Mouse (Mus musculus) kidney, postnatal 36 days (tissue): Measurements from ENCODE around the gene 2210011C24Rik.

Experiments used
- DNase-seq, 2 experiments: peaks; one replicate each; pipeline ENCODE4 v3.0.0; 2021 to 2022; ENCODE audit warnings: mixed read lengths in 2 of 2

Gene 2210011C24Rik

DNA sequence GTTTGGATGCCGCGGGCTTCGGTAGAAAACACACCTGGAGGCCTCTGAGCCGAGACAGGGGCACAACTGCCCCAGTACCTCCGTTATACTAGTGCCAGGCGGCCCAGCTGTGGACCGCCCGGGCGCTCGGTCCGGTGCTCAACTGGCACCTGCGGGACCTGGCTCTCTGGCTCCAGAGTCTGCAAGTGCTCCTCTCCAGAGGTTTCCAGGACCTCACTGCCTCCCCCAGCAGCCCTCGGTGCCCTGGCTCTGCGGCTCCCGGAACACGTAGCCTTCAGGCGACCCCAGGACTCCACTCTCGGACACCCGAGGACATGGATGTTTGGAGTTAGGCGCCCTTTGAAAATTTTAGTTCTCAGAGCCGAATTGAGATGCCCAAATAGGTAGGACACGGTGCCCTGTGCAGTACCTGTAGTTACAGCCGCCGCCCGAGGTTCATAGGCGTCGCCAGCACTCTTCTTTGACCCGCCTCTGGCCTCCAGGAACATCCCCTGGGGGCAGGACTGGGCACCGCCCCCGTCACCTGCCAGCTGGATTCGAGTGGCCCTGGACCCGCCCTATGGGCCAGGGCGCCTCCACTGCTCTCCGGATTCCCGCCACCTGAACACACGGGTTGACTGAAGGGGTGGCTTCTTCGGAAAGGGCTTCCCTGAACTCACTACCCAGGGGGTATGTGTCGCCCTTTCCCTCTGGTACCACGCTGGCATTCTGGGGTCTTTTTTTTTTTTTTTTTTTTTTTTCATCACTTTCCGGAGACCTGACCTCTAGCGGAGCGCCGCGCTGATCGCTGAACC lies at the start of gene 2210011C24Rik:
Gene 2210011C24Rik (minus strand): TSS at position 467 of the 794 bp plus-strand sequence.
- DNase-seq, result peak; percentile 86 to 89

DNA sequence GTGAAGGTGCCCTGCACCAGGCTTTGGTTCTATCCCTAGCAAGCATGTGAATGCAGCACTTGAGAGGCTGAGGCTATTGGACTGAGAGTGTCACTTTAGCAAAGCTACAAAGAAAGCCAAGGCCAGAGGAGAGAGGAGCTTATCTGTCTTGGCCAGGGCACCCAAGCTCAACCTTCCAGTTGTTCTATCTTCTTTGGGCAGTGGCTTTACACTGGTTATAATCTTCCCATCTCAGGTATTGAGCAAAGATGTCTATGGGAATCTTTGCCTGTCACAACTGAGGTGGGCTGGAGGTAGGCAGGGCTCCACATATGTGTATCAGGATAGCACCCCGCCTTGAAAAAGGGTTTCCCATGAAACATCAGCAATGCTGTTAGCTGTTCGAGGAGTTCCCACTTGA lies 48.3 kb upstream of the 2210011C24Rik start:
- DNase-seq, result no peak

DNA sequence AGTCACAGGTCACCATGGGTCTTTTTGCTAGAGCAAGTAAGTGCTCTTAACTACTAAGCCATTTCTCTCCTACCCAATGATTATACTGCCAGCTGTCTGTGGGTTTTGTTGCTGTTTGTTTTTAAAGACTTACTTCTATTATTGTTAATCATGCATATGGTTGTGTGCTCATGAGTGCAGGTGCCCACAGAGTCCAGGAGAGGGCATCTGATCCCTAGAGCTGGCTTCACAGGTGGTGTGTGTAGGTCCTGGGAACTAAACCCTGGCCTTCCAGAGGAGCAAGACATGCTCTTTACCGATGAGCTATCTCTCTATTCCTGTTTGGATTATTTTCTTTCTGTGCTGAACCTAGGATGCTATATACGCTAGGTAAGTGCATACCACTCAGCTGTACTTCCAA lies 47.3 kb upstream of the 2210011C24Rik start:
- no peak for DNase-seq

DNA sequence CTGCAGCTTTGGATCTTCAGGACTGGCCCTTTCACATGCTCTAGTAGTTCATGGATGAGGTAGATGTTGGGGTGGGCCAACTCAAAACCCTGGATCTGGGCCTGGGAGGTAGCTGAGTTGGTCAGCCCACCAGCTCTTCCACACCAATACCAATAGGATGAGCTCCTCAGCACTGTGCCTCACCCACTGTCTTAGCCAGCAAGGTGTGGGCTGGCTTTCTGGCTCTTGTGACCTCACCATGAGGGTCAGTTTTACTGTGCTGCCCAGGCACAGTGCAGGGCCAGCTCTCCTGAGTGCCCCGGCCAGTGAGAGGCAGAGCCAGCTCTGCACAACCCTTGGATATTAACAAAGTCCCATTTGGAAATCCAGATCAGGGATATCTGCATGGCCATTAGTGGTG lies 45.9 kb upstream of the 2210011C24Rik start:
- DNase-seq, result no peak

DNA sequence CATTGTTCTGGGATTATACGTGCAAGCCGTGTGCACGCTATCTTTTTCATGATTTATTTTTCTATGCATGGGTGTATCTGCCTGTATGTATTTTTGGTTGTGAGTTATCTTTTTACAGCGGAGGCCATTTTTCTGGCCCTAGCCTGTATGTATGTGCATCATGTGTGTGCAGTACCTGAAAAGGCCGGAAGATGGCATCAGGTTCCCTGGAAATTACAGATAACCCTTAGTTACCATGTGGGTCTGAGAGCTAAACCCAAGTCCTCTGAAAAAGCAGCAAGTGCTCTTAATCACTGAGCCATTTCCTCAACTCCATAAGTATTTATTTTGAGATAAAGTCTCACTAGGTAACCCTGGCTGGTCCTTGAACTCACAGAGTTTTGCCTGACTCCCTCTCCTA lies 41.3 kb upstream of the 2210011C24Rik start:
- no peak for DNase-seq

DNA sequence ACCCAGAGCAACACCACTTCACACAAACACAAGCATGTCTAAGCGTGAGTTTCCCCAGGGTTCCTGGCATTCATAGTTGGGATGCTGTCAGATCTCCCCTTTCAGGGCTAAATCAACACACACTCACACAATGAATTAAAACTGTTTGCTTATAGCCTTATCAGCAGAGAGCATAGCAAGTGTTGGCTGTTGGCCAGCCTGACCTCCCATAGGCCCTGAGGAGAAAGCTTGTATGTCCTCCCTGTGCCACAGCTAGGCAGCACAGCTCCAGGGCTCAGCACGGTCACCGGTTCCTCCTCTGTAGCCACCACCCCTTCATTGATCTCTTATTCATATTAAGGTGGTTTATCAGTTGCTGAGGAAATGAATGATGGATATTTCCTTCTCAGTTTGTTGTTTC lies 40.8 kb upstream of the 2210011C24Rik start:
- DNase-seq, result no peak

DNA sequence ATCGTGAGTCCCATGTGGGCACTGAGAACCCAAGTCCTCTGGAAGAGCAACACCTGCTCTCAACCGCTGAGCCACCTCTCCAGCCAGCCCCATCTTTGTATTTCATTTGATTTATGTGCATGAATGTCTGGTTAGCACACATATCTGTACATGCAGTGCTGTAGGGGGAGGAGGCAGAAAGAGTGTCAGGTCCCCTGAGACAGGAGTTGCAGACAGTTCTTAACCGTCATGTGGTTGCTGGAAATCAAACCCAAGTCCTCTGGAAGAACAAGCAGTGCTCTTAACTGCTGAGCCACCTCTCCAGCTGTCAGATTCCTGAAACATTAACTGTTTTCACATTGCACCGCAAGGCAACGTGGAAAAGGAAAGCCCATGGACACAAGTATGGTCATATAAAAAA lies 36.2 kb upstream of the 2210011C24Rik start:
- no peak for DNase-seq

DNA sequence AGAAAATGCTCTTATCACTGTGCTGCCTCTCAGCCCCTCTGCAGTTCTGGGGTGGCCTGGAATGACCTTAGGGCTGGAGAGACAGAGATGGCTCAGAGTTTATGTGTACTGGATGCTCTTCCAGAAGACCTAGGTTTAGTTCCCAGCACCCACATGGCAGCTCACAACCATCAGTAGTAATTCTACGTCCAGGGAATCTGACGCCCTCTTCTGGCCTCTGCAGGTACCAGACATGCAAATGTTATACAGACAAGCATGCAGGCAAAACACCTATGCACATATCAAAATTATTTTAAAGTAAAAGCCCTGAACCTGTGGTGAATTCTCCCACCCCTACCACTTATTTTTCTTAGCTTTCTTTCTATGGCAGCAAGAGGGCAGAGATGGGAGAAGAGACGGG lies 34.5 kb upstream of the 2210011C24Rik start:
- DNase-seq, result no peak

DNA sequence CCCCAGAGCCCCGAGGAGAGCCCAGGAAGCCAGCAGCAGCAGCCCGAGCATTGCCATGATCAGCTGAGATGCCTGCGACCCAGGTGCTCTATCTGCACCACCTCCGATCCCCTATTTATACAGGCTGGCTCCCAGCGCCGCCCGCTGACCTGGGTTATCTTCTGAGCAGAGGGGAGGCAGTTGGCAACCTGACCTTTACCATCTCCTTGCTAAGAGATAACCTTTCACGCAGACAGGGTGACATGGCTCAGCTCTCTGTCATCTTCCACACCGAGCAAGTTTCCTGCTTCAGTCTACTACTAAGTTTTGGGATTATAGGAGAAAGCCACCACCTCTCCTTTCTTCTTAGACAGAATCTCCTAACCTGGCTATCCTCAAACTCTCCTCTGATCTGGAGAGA lies 32.9 kb upstream of the 2210011C24Rik start, which contains the start of gene Rln3:
Gene Rln3 (minus strand): TSS at position 101 of the 400 bp plus-strand sequence.
- DNase-seq, result no peak

DNA sequence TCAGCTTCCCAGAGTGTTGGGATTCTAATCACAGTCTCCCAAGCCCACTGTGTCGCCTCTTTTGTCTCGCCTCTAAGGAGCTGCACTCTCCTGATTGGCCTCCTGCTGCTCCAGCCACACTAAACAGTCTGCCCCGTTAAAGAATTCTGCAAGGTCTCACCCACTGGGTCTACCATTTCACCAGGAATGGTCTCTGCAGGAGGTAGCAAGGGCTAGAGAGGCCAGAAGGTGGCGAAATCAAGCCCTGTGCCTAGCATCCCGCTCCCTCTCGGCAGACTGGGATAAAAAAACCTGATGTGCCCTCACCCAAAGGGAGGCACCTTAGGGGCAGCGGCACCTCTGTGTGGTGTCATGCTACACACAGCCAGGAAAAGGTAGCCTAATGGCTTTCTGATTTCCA lies 32.1 kb upstream of the 2210011C24Rik start:
- no peak for DNase-seq

DNA sequence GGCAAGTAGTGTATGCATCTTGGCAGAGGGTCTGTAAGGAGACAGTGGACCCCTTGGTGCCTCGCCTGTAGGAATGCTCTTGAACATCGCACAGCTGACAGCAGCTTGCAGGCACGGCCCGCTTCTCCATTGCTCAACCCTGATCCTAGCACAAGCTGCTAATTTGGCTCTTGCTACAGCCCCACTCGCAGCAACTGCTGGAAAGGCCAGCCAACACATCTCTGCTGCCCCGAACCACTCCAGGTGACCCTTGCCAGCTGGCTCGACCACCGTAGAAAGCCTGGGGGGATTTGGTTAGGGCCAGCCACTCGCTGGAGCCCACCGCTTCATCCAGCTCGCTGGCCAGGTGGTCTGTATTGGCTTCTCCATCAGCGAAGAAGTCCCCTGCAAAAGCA lies 31.0 kb upstream of the 2210011C24Rik start:
- no peak for DNase-seq

DNA sequence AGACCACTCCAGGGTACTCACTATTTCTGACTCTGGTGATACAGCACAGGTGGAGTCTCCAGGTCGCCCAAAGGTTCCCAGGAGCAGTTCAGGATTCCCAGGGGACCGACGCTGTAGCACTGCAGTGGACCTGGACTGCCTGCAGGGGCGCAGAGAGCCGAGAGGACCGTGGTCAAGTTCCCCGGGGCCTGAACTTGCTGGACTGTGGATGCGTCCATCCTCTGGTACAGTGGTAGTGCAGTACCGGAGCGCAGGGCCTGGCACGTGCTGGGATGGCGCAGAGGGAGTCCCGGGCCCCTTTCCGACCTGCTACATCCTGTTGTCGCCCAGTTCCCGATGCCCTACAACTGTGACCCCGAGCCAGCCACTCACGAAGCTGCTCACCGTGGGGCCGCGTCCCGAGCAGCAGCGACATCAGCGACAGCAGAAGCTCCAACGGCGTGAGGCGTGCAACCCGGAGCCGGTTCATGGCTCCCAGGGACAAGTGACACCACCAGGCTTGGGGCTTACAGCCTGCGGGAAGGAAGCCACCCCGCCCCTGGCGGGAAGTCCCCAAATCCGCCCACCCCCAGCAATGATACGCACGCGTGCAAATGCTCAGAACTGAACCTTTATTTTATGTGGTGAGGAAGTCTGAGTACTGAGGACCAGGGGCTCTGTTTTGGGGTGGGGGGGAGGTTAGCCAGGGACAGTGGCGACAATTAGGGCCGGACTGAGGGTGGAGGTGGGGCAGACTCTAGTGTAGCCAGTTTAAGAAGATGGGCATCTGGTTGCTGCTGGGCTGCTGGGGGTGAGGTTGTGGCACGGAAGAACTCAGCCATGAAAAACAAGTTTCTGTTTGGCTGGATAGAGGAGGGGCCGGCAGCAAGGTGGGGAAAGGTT lies 30.3 kb upstream of the 2210011C24Rik start, which contains the start of gene Il27ra:
Gene Il27ra (minus strand): TSS at position 524 of the 882 bp plus-strand sequence.
- DNase-seq, result peak; percentile 80 to 88

DNA sequence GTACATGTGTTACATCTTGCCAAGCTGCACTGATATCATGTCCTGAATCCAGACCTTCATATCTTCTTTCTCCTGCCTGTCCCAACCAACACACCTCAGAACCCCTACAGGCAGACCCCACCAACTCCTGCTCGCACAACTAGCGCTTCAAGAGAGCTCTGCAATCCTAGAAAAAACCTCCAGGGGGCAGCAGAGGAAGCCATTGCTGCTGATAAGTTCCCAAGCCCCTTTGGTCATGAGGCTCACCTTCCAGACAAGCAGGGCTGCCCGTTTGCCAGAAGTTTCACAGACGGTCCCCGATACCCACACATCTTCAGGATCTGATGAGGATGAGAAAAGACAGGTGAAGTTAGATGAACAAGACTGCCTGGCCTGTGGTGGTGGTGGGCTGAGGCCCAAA lies 27.1 kb upstream of the 2210011C24Rik start:
- DNase-seq, result peak; percentile 73 to 87

DNA sequence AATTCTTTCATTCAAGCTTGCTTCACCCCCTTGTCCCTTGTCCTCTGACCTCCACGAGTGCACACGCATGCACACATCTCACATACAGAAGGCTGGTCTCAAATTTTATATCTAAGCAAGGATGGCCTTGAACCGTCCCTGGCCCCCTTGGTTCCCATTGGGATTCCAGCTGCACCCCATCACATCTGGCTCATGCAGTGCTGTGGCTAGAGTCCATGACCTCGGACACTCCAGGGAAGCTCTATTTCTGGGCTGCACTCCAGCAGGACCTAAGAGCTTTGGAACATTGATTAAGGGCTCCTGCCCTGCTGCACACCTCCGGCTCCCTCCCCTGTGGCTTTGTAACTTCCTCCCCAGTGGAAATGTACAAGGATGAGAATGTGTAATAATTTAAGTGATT lies 26.0 kb upstream of the 2210011C24Rik start:
- DNase-seq, result peak; percentile 43 to 54

DNA sequence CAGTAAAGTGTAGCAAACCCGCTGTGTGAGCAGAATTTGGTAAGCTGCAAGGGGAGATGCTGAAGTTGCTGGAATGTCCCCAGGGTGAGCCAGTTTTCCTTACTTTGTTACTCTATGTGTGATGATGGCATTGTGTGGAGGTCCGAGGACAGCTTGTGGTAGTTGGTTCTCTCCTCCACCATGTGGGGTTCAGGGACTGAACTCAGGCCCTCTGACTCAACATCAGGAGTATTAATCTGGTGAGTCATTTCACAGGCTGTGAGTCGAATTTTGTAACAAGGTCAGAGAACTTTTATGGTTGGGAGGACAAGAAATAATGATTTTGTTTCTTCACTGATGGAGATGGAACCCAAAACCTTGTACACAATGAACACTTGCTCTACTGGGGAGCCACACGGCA lies 20.8 kb upstream of the 2210011C24Rik start:
- DNase-seq, result no peak

DNA sequence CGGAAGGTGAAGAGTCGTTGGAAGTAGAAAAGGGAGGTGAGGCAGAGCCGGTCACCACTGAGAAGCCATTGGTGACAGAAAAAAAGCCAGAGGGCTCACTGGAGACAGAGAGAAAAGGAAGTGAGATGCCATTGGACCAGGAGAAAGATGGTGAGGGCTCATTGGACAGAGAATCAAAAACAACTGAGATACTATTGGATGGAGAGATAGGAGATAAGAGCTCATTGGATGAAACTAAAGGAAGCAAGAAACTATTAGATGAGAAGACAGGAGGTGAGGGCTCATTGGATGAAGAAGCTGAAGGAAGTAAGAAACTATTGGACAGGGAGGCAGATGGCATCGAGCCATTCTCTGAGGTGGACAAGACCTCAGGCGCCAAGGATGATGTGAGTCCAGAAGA lies 17.3 kb upstream of the 2210011C24Rik start:
- DNase-seq, result no peak

DNA sequence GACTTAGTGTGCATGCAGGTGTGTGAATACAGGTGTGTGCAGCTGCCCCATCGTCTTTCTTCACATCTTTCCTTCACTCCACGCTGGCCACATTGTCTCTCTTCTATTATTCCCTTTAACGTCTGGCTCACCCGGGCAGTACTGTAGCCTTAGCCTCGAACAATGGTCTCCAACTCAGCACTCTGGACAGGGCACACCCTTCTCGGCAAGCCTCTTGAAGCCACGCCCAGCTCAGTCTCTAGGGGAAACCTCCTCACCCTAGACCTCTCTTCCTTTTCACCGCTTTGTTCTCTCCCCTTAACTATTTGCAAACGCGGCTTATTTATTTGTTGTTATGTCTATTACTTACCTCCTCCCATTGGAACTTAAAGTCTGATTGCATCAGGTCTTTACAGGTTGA lies 15.5 kb upstream of the 2210011C24Rik start:
- no peak for DNase-seq

DNA sequence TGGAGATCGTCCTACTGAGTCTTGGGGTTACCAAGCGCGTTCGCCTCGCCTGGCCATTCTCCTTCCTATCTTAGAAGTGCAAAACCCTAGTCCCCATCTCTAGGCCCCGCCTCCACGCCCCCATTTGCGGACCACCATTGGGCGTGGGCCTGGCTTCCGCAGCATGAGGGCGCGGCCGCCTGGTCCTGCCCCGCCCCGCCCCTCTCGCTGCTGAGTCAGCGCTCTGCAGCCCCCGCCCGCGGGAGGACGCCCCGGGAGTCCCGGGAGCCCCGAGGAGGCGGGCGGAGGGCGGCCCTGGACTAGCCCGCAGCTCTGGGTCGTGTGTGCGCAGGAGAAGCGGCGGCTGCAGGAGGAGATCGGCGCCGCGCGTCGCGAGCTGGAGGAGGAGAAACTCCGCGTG lies 13.9 kb upstream of the 2210011C24Rik start:
- DNase-seq, result peak in 1 of 2 experiments; percentile 36

DNA sequence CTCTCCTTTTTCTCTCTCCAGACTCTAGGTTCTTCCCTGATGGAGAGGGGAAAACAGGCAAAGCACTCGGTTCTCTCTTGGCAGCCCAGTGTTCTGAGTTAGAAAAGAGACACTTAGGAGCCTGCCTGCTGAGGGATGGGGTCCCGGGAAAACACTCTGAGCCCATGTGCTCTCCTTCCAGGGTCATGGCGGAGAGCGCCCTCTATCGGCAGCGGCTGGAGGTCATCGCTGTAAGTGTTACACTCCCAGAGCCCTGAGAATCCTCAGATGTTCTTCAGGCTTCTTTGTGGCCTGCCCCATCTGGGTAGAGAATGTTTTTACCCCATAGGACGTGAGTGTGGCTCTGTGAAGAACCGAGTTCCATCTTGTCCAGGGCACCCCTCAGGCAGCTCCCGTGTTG lies 12.2 kb upstream of the 2210011C24Rik start:
- DNase-seq, result peak; percentile 65 to 88

DNA sequence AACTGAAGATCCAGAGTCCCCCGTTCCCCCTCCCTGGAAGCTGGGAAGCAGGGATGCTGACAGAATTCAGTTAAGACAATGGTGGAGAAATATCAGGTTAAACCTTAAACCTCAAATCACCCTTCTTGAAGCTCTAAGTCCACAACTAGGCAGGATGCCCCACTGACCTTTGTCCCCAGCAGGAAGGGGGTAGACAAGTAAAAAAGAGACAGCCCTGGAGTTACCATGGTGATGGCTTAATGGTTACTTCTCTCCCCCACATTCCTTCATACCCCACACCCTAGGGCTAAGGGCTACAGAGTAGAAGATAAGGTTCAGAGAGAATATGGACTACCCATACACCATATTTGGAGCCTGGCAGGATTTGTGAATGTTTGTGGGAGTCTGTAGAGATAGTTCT lies 11.7 kb upstream of the 2210011C24Rik start:
- DNase-seq, result peak; percentile 79 to 88

DNA sequence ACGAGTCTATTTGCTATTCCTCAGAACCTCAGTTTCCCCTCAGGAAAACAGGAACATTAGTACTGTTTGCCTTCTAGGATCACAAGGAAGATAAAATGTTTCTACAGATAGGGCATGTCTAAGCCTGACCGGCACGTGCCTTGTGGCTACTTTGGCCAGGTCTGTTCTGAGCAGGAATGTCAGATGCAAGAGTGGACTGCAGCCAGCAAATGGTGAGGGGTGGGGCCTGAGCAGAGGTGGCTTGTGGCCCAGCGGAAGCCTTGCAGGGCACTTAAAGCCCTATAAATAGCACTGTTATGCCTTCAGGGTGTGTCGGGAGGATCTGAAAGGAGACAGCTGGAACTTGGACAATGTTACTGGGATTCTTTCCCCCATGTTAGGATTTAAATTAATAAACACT lies 11.1 kb upstream of the 2210011C24Rik start:
- DNase-seq, result peak; percentile 89 to 91

DNA sequence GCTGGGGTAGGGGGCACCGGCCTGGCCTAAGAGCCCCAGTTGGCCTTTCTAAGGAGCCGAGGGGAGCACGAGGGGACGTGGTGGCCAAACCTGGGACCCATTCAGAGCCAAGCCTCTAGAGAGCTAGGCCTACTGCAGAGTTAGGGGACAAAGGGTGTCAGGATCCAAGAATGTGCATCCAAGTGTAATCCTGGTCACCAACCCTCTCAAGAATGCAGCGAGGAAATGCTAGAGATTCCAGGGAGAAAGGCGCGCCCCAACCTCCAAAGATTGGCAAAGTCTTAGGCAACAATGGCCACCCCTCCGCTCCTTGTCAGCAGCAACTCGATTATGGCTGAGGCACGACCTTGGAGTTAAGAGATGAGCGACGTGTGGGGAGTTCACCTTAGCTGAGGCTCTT lies 9.6 kb upstream of the 2210011C24Rik start:
- peak in 1 of 2 experiments; percentile 28 for DNase-seq

DNA sequence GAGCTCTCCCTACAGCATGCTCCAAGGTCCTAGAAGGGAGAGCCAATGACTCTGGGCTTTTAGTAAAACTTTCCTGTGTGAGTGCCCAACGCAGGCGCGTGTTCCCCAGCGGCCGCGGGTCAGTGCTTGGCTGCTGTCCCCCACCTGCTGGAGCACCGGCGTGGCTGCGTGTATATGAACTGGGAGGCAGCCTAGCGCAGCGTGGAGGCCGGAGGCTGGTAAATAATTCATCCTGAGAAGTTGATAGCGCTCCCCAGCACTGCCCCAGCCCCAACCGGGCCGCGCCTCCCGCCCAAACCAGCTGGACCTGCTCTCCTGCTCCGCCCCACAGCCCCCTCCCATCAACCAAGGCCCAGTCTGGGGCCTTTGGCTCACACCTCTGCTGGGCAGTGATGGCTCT lies 9.1 kb upstream of the 2210011C24Rik start, which contains the start of gene Palm3:
Gene Palm3 (plus strand): TSS at position 376 of the 400 bp plus-strand sequence.
- DNase-seq, result peak; percentile 84

DNA sequence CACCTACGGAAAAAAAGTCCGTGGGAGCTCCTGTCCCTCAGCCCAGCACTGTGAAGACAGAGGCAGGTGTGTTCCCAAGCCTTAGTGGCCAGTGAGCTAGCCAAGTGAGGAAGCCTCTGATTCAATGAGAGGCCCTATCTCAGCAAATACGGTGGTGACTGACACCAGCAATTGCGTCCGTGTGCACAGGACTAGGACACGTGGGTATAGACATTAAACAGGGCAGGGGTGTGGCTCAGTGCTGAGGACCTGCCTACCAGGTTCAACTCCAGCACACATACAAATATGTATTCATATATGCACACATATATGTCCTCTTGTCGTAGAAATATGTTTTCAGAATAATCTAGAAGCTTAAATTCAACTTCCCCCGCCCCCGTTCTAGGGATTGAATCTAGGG lies 7.8 kb upstream of the 2210011C24Rik start:
- no peak for DNase-seq
